Comparison of ENCODE assay signal across 8 mouse cellular contexts in the genomic region with DNA sequence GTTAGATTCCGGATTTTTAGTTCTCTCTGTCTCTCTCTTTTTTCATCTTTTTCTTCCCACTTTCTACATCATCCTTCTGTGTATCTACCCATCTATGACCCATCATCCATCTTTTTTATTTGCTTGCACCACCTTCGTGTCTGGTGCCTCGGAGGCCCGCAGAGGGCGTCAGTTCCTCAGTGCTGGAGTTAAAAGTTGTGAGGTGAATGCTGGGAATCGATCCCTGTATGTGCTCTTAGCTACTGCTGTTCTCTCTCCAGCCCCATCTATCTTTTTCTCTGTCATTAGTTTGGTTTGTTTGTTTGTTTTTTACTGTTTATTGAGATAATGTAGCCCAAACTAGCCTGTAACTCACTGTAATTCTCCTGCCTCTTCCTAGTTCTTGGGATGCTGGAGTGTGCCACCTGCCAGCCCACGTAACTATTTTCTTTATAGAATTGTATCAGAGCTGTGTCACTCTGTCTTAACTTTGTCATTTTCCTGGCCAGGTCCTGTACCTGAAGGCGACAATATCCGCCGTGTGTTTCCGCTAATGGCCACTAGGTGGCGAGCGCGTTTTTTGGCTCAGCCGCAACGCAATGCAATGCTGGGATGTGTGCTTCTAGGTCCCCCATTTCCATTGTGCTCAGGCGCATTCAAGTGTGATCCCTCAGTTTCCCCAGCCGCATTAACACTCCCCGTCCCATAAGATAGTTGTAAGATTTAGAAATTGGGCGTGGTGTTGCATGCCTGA. TPM values are rescaled to one million over a fixed set of nuclear protein-coding genes. Genes with fewer than 3 reads are reported as not detected.
DNase-seq lines count a peak whose midpoint lies in the region; ATAC-seq lines count a peak whose summit lies in the region.

No protein-coding gene starts in this region.

- H3K27me3 ChIP-seq in hindbrain, embryonic 13.5 days = peaks cover 41% of the 10 kb centered on the region

- peak overlapping the region; percentile 76 for H3K4me2 ChIP-seq in hindbrain, embryonic 13.5 days

- WGBS in hindbrain, embryonic 13.5 days = under 1% methylated on average over 20 of the region's 20 CpGs

- peaks cover 21% of the 10 kb centered on the region for H3K4me1 ChIP-seq in hindbrain, embryonic 13.5 days (replicated peaks)

- H3K9ac ChIP-seq in hindbrain, embryonic 13.5 days = peak overlapping the region; percentile 76

- peak; percentile 35 for DNase-seq in Muller cell, postnatal 12 days (ENCODE audit: inconsistent ontology term)
- peak; percentile 92 for DNase-seq in cerebellum, adult 9-10 months
- DNase-seq in frontal cortex, postnatal 14 days (ENCODE audit: low spot score in 2 of 2) = peak; percentile 73 to 83
- peak; percentile 85 to 88 for DNase-seq in layer of hippocampus, postnatal 14 days (ENCODE audit: low spot score in 2 of 2)
- peak; percentile 91 for DNase-seq in lung, postnatal 10 days
- DNase-seq in retina, embryonic 14.5 days (ENCODE audit: low spot score) = peak; percentile 91
- DNase-seq in thymus, postnatal 36 days = peak; percentile 83 to 86

- H3K36me3 ChIP-seq in hindbrain, embryonic 13.5 days = peaks cover 32% of the 10 kb centered on the region

- peak overlapping the region; percentile 78 for H3K27ac ChIP-seq in hindbrain, embryonic 13.5 days

- no peaks in the 10 kb centered on the region for H3K9me3 ChIP-seq in hindbrain, embryonic 13.5 days

- peak overlapping the region; percentile 80 for H3K4me3 ChIP-seq in hindbrain, embryonic 13.5 days

- peak; percentile 54 for ATAC-seq in hindbrain, embryonic 13.5 days (ENCODE audit: low FRiP score)

RNA-seq across cellular contexts. Expression of gene Rpl18a, which starts 0.6 kb away (rescaled TPM):
- polyA plus RNA-seq in hindbrain, embryonic 13.5 days (2015; fragmentation: Nextera tagmentation; extraction: Ambion mirVana) = 2,665 and 2,711 TPM in 2 replicates
- 100 to 1,000 TPM; 673 to 736 TPM for total RNA-seq in layer of hippocampus, postnatal 14 days (2021)

RNA-seq across cellular contexts. Expression of gene Slc5a5, which starts 5.3 kb away (rescaled TPM):
- 0.61 and 0.95 TPM in 2 replicates for polyA plus RNA-seq in hindbrain, embryonic 13.5 days (2015; fragmentation: Nextera tagmentation; extraction: Ambion mirVana)
- 1 to 10 TPM; 7.3 to 8.3 TPM for total RNA-seq in layer of hippocampus, postnatal 14 days (2021)

RNA-seq across cellular contexts. Expression of gene Map1s, which starts 7.9 kb away (rescaled TPM):
- polyA plus RNA-seq in hindbrain, embryonic 13.5 days (2015; fragmentation: Nextera tagmentation; extraction: Ambion mirVana) = 55.6 and 61.9 TPM in 2 replicates
- total RNA-seq in layer of hippocampus, postnatal 14 days (2021) = 10 to 100 TPM; 73.2 to 77.0 TPM

RNA-seq across cellular contexts. Expression of gene Ccdc124, which starts 24.1 kb away (rescaled TPM):
- 157 and 162 TPM in 2 replicates for polyA plus RNA-seq in hindbrain, embryonic 13.5 days (2015; fragmentation: Nextera tagmentation; extraction: Ambion mirVana)
- total RNA-seq in layer of hippocampus, postnatal 14 days (2021) = 10 to 100 TPM; 84.5 to 92.7 TPM

RNA-seq across cellular contexts. Expression of gene Kcnn1, which starts 34.8 kb away (rescaled TPM):
- polyA plus RNA-seq in hindbrain, embryonic 13.5 days (2015; fragmentation: Nextera tagmentation; extraction: Ambion mirVana) = 13.3 and 17.7 TPM in 2 replicates
- 10 to 100 TPM; 22.0 to 22.8 TPM for total RNA-seq in layer of hippocampus, postnatal 14 days (2021)

Comparison
In these comparisons a context has a peak if more than half of its experiments do, and no peak if none do; other contexts are left out.
1. Peak in every context shown above with its lines: DNase-seq, ATAC-seq, H3K4me3 ChIP-seq and H3K27ac ChIP-seq.
2. DNase-seq: peak in every context shown above with its lines; median percentile 92 in cerebellum, adult 9-10 months; 91 in lung, postnatal 10 days; 91 in retina, embryonic 14.5 days; 86 in layer of hippocampus, postnatal 14 days; 84 in thymus, postnatal 36 days; 78 in frontal cortex, postnatal 14 days; 35 in Muller cell, postnatal 12 days.